Mouse (Mus musculus): ENCODE results near the gene Gm4559.

DNA sequence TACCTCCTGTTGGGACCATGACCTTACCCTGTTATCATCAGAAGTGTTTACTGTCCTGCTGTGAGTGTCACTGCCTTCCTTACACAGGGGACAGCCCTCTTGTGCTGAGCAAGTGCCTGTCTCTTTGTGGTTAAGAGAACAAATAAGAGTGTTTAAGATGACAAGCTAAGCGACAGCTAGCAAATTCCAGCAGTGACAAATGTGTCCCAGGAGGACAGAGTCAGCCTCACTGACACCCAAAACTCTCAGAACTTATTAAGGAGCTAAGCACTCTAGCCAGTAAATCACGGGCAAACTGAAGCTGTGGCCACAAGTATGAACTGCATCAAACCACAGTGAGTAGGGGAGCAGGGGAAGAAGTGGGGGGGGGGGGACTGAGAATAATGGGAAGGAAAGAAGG lies 46.7 kb upstream of the Gm4559 start:
- TF ChIP-seq CTCF (IDR thresholded peaks at IDR 0.05; ENCODE audit: control insufficient read depth, insufficient read depth, low read length), result no peak
- no peak for TF ChIP-seq POLR2A (IDR thresholded peaks at IDR 0.05; ENCODE audit: borderline replicate concordance, control insufficient read depth, low read depth, low read length)
